Mouse (Mus musculus): ENCODE results near the gene Ctsa. TPM values are rescaled to one million over a fixed set of nuclear protein-coding genes. Genes with fewer than 3 reads are reported as not detected.
"Not testable (repeated sequence)": the region's sequence is repeated elsewhere in the genome, so short reads cannot be mapped to it uniquely, and the experiment has no call there.

Ctsa gene
- polyA plus RNA-seq, 1 experiment from 2014 or later, result 105 TPM

DNA sequence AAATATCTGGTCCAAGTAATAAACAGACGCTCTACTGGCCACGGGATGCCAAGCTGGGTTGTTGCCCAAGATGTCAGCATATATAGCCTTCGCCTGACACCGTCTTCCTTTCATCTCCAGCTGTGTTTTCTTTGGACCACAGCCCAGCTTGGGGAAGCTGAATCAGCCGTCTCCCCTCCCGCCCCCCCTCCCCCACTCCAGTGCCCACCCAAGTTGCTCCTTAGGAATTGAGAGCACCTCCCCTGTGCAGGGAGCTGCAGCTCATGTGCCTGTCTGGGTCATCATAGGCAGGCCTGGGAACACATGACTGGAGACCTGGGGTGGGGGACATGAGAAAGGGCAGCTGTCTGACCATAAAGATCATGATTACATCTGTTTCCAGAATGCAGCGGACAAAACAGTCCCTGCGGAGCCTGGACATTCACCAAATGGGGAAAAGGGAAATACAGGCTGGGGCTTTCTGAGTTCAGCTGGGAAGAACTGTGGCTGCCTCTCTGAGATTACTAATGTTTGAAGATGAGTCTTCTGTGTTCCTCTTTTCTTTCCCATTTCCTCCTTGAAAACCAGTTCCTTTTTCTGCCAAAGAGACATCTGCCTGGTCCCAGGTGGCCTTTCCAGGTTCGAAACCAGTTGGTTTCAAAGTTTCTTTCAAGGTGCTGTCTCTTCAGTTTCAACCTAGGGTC lies 29.6 kb downstream of the Ctsa start:
- Histone ChIP-seq H3K4me3 (no peak overlapping the region), H3K27ac (no peak overlapping the region), H3K36me3 (no peaks in the 10 kb centered on the region), H3K27me3 (ENCODE audit: low read depth, poor library complexity, severe bottlenecking) (peaks cover 32% of the 10 kb centered on the region), H3K4me1 (peaks cover 32% of the 10 kb centered on the region), H3K9me3 (replicated peaks) (no peaks in the 10 kb centered on the region)
- 60% methylated on average over 9 of the region's 9 CpGs for WGBS
- no peak for DNase-seq (ENCODE audit: low spot score)

DNA sequence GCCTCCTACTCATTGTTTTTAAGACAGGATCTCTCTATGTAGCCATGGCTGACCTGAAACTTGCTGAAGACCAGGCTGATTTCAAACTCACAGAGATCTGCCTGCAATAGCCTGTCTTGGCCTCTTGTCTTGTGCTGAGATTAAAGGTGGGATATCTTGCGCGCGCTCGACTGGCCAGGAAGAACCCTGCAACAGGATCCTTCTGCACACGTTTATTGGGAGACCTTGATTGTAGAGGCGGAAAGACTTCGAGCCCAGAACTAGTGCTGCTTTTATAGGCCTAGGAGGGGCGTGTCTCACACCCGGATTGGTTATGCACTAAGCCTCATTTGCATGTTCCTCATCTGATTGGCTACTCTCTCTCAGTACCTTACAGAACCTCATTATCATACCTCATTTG lies 30.7 kb downstream of the Ctsa start:
- not testable (repeated sequence) for H3K9me3 ChIP-seq (replicated peaks); H3K4me3 ChIP-seq; H3K36me3 ChIP-seq; DNase-seq (ENCODE audit: low spot score); H3K27ac ChIP-seq
- 90% methylated on average over 8 of the region's 9 CpGs for WGBS
- peaks cover 21% of the 10 kb centered on the region for H3K27me3 ChIP-seq (ENCODE audit: low read depth, poor library complexity, severe bottlenecking)
- H3K4me1 ChIP-seq, result peaks cover 22% of the 10 kb centered on the region

DNA sequence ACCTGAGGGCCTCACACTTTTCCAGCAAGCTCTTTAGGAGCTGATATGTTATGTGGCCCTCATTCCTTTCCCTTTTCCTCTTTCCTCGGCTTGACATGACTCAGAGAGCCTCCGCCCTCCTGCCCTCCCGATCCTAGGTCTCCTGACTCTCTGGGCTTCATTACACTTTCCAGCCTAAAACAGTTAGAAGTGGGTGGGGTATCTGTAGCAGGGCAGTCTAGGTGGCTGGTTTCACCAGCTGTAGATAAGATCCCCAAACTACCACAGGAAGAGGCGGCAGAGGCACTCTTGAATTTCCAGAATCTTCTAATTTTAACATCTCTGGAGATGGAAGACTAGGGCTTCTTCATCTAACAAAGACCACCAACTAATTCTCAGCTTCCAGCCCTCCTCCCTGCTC lies 31.9 kb downstream of the Ctsa start:
- peaks cover 16% of the 10 kb centered on the region for H3K4me1 ChIP-seq
- no peak overlapping the region for H3K4me3 ChIP-seq
- DNase-seq (ENCODE audit: low spot score), result no peak
- peaks cover 9% of the 10 kb centered on the region; the same call in 1 of the 2 replicates for H3K27me3 ChIP-seq (ENCODE audit: low read depth, poor library complexity, severe bottlenecking)
- H3K9me3 ChIP-seq (replicated peaks), result no peaks in the 10 kb centered on the region
- no peaks in the 10 kb centered on the region for H3K36me3 ChIP-seq
- no peak overlapping the region for H3K27ac ChIP-seq
- WGBS, result 87% methylated on average over 4 of the region's 4 CpGs

DNA sequence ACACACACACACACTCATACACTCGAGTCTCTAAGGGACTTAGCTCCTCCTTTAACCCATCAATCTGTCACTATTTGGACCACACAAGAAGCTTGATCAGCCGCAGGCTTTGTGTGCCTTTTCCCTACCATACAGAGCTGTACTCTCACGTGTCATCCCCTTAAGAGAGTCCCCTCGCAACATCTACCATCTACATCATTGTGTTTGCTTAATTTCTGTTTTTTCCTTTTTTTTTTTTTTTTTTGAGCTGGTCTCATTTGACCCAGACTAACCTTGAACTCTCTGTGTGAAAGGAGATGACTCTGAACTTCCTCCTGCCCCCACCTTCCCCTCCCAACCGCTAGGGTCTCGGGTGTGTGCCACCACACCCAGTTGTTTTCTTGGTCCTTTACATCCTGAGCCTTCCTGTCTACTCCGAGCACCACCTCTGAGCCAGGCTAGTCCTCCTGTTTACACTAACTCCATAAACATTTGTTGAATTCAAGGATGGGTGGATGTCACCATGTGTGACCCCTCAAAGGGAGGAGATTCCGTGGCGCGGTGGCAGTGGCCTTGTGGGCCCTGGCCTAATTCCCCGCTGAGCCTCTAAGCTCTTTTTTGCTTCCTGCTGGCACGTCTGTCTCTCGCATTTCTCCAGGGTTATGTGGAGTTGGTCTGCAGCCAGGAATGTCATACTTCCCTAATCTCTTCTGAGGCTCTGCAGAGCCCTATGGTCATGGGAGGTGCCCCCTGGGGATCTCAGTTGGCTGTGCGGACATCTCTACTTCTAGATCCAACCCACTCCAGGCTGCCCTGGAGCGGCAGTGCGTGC lies 34.3 kb downstream of the Ctsa start:
- no peak overlapping the region for H3K4me3 ChIP-seq
- H3K36me3 ChIP-seq, result no peaks in the 10 kb centered on the region
- no peak for DNase-seq (ENCODE audit: low spot score)
- H3K9me3 ChIP-seq (replicated peaks), result no peaks in the 10 kb centered on the region
- WGBS, result 70% methylated on average over 16 of the region's 16 CpGs
- no peaks in the 10 kb centered on the region for H3K27me3 ChIP-seq (ENCODE audit: low read depth, poor library complexity, severe bottlenecking)
- peaks cover 8% of the 10 kb centered on the region for H3K4me1 ChIP-seq
- H3K27ac ChIP-seq, result no peak overlapping the region

DNA sequence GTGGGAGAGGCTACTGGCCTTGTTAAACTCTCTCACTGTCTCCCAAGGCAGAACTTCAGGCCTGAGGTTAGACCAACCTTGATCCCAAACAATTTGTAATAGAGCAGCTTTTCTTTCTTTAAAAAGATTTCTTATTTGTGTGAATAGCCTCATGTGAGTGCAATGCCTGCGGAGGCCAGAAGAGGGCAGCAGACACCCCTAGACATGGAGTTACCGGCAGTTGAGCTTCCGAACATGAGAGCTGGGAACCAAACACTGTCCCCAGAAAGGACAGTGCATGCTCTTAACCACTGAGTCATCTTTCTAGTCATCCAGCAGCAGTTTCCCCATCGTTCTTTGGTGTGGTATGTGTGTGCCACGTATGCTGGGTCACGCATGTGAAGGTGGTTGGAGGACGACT lies 34.9 kb downstream of the Ctsa start:
- no peak for DNase-seq (ENCODE audit: low spot score)
- H3K4me3 ChIP-seq, result no peak overlapping the region
- H3K9me3 ChIP-seq (replicated peaks), result no peaks in the 10 kb centered on the region
- H3K36me3 ChIP-seq, result no peaks in the 10 kb centered on the region
- H3K27ac ChIP-seq, result no peak overlapping the region
- 92% methylated on average over 7 of the region's 7 CpGs for WGBS
- peaks cover 2% of the 10 kb centered on the region; the same call in 1 of the 2 replicates for H3K4me1 ChIP-seq
- no peaks in the 10 kb centered on the region for H3K27me3 ChIP-seq (ENCODE audit: low read depth, poor library complexity, severe bottlenecking)

DNA sequence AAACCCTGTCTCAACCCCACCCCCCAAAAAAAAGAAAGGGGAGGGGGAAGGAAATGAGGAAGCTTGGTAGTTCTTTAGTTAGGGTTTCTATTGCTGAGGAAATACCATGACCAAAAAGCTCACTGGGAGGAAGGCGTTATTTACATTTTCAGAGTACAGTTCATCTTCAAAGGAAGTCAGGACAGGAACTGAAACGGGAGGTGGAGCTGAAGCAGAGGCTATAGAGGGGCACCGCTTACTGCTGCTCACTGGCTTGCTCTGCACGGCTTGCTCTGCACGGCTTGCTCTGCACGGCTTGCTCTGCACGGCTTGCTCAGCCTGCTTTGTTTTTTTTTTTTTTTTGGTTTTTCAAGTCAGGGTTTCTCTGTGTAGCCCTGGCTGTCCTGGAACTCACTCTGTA lies 35.8 kb downstream of the Ctsa start:
- Histone ChIP-seq H3K36me3 (no peaks in the 10 kb centered on the region), H3K4me3 (no peak overlapping the region), H3K27me3 (ENCODE audit: low read depth, poor library complexity, severe bottlenecking) (no peaks in the 10 kb centered on the region), H3K9me3 (replicated peaks) (no peaks in the 10 kb centered on the region), H3K27ac (no peak overlapping the region), H3K4me1 (no peaks in the 10 kb centered on the region)
- DNase-seq (ENCODE audit: low spot score), result no peak
- 78% methylated on average over 7 of the region's 7 CpGs for WGBS

DNA sequence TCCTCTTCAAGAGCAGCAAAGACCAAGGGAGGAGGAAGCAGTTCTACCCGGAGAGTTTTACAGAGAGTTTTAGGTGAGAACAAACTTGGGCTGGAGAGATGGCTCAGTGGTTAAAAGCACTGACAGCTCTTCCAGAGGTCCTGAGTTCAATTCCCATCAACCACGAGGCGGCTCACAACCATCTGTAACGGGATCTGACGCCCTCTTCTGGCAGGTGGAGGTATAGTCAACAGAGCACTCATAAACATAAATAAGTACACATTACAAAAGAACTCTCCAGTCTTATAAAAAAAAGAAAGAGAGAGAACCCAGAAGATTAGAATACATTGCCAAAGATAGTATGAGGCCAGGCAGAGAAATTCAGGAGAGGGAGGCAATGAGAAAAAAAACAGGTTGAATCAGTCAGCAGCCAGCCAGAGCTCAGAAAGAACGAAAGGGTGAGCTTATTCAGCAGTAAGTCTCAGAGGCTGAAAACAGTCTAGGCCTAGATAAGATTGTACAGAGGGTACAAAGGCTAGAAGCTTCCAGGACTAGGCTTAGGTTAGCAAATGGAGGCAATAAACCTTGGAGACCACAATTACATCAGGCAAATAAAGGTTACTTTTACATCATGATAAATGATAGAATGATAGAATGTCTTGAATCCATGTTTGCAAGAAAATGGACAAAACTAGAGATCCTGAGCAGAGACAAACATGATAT lies 39.1 kb downstream of the Ctsa start:
- H3K27ac ChIP-seq, result no peak overlapping the region
- H3K4me1 ChIP-seq, result peaks cover 13% of the 10 kb centered on the region; the same call in 1 of the 2 replicates
- H3K36me3 ChIP-seq, result no peaks in the 10 kb centered on the region
- no peaks in the 10 kb centered on the region for H3K27me3 ChIP-seq (ENCODE audit: low read depth, poor library complexity, severe bottlenecking)
- no peaks in the 10 kb centered on the region for H3K9me3 ChIP-seq (replicated peaks)
- H3K4me3 ChIP-seq, result no peak overlapping the region
- no peak for DNase-seq (ENCODE audit: low spot score)
- WGBS, result 59% methylated on average over 6 of the region's 6 CpGs

DNA sequence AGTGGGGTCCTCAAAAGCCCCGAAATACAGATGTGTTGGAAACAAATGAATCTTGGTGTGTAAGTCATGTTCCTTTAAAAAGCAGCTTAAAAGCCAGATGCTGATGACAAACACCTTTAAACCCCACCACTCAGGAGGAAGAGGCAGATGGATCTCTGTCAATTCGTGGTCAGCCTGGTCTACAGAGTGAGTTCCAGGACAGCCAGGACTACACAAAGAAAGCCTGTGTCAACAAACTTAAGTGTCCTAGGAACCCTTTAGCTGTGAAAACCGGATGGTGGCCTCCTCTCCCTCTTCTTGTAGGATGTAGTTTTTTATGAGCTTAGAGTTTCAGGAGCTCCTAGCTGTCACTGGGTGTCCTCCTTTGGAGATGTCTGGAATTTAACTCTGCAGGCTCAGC lies 40.9 kb downstream of the Ctsa start:
- Histone ChIP-seq H3K4me3 (no peak overlapping the region), H3K27ac (0 out of 2 replicates have a peak overlapping the region, but pooled peaks have one; percentile 8), H3K9me3 (replicated peaks) (no peaks in the 10 kb centered on the region), H3K27me3 (ENCODE audit: low read depth, poor library complexity, severe bottlenecking) (no peaks in the 10 kb centered on the region), H3K36me3 (peaks cover 7% of the 10 kb centered on the region), H3K4me1 (peaks cover 23% of the 10 kb centered on the region)
- 74% methylated on average over 3 of the region's 3 CpGs for WGBS
- no peak for DNase-seq (ENCODE audit: low spot score)

DNA sequence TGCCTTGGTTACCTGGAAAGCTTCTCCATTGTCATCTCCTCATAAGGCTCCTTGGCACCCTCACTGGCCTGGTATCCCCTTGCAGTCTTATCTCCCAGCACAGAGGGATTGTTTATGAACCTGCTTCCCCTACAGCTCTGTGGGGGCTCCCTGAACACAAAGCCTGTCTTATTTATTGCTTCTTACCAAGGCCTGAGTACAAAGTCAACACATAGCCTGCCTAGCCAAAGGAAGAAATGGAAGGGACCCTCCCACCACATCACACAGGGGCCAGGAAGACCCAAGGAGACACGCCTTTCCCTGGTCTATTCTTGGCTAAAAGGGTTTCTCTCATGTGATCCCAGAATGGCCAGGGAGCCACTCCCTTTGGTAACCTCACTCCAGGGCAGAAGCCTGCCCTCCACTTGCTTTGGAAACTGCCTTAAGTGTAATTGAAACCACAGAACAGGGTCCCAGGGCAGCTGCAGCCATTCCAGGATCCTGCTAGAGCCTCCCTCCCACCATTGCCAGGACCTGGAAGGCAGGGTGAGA lies 41.6 kb downstream of the Ctsa start:
- peak overlapping the region; percentile 8; the same call in 1 of the 2 replicates for H3K27ac ChIP-seq
- DNase-seq (ENCODE audit: low spot score), result no peak
- H3K9me3 ChIP-seq (replicated peaks), result no peaks in the 10 kb centered on the region
- peaks cover 7% of the 10 kb centered on the region for H3K36me3 ChIP-seq
- WGBS, result 22% methylated on average over 1 of the region's 1 CpGs
- peaks cover 25% of the 10 kb centered on the region for H3K4me1 ChIP-seq
- H3K27me3 ChIP-seq (ENCODE audit: low read depth, poor library complexity, severe bottlenecking), result no peaks in the 10 kb centered on the region
- no peak overlapping the region for H3K4me3 ChIP-seq

DNA sequence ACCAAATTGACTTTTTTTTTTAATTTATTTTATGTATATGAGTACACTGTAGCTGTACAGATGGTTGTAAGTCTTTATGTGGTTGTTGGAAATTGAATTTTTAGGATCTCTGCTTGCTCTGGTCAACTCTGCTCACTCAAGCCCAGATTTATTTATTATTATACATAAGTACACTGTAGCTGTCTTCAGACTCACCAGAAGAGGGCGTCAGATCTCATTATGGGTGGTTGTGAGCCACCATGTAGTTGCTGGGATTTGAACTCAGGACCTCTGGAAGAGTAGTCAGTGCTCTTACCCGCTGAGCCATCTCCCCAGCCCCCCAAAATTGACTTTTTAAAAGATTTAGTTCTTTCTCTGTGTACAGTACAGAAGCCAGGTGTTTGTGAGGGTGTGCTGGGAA lies 43.0 kb downstream of the Ctsa start:
- not testable (repeated sequence) for H3K27me3 ChIP-seq (ENCODE audit: low read depth, poor library complexity, severe bottlenecking); H3K9me3 ChIP-seq (replicated peaks); H3K4me3 ChIP-seq; H3K27ac ChIP-seq; DNase-seq (ENCODE audit: low spot score); H3K36me3 ChIP-seq
- WGBS, result 49% methylated on average over 2 of the region's 2 CpGs
- H3K4me1 ChIP-seq, result peaks cover 31% of the 10 kb centered on the region

DNA sequence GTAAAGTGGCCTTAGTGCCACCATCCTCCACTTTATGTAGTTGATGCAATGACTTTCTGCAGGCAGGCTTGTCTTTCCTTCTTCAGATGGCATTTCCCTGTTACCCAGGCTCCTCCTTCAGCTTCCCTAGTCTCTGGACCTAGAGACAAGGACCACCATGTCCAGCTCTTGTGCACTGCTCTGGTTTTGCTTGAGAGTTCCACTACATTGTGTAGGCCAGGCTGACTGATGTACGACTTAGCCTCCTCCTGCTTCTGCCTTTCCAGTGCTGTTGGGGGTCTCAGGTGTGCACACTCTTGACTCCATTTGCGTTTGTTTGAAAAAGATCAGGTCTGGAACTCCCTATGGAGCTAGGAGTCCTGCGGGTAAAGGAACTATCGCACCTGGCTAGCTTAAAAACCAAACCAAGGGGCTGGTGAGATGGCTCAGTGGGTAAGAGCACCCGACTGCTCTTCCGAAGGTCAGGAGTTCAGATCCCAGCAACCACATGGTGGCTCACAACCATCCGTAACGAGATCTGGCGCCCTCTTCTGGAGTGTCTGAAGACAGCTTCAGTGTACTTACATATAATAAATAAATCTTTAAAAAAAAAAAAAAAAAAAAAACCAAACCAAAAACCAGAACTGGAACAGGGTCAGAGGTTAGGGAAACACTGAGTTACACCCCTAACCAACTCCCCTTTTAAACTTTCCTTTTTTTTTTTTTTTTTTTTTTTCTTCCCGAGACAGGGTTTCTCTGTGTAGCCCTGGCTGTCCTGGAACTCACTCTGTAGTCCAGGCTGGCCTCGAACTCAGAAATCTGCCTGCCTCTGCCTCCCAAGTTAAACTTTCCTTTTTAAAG lies 44.9 kb downstream of the Ctsa start:
- peaks cover 34% of the 10 kb centered on the region for H3K4me1 ChIP-seq
- not testable (repeated sequence) for H3K27ac ChIP-seq; DNase-seq (ENCODE audit: low spot score); H3K36me3 ChIP-seq; H3K9me3 ChIP-seq (replicated peaks); H3K27me3 ChIP-seq (ENCODE audit: low read depth, poor library complexity, severe bottlenecking)
- 71% methylated on average over 11 of the region's 11 CpGs for WGBS
- H3K4me3 ChIP-seq, result peak overlapping the region; percentile 92

DNA sequence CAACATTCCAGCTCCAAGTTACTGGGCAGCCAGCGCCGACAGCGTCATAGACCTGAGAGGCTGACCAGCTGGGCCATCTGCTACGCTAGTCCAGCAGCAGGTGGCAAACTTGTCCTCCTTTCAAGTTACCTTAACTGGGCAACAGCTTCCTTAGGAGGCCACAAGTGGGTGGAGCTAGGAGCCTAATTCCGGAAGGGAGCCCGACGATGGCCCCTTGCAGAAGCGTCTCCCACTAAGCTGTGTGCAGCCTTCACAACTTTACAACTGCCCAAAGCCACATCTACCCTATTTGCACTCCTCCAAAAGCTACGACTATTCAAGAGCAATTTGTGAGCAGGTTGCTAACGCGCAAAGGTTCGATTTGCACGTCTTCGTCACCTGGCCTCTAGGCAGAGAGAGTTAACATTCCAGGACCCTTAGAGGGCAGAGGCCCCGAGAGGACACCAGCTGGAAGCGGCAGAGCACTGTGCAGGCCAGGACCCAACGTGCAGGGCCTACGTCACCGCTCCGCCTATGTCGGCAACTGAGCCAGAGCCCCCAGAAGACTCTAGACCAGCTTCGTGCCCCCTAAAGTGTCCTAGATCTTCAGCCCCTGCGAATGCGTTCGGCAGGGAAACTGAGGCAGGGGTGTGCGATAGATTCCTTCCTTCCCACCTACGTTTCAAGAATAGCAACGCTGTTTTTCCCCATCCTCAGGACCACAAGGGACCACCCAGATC lies 46.0 kb downstream of the Ctsa start:
- Histone ChIP-seq H3K4me3 (peak overlapping the region; percentile 92), H3K27me3 (ENCODE audit: low read depth, poor library complexity, severe bottlenecking) (no peaks in the 10 kb centered on the region), H3K36me3 (peaks cover 20% of the 10 kb centered on the region), H3K4me1 (peaks cover 34% of the 10 kb centered on the region), H3K9me3 (replicated peaks) (no peaks in the 10 kb centered on the region), H3K27ac (peak overlapping the region; percentile 100)
- peak; percentile 64 for DNase-seq (ENCODE audit: low spot score)
- 2% methylated on average over 28 of the region's 28 CpGs for WGBS
